9 mouse cellular contexts compared by ENCODE assay signal in genomic region chr3:51195736-51196135, GRCm38 (mm10). TPM values are rescaled to one million over a fixed set of nuclear protein-coding genes. Genes with fewer than 3 reads are reported as not detected.
DNase-seq lines count a peak whose midpoint lies in the region; ATAC-seq lines count a peak whose summit lies in the region.
"Had no signal": no experiment of that assay in that cellular context is flagged by ENCODE, and none has a peak within 500 bp of the region (broad histone marks: within the 10 kb centered on the region; RNA-seq: fewer than 3 reads in every experiment).

No protein-coding gene starts in this region.

- H3K36me3 ChIP-seq in heart, embryonic 12.5 days, result no peaks in the 10 kb centered on the region
- H3K36me3 ChIP-seq in forebrain, embryonic 15.5 days, result no peaks in the 10 kb centered on the region
- H3K36me3 ChIP-seq in liver, embryonic 13.5 days, result no peaks in the 10 kb centered on the region

- H3K27me3 ChIP-seq in heart, embryonic 12.5 days (replicated peaks), result no peaks in the 10 kb centered on the region
- no peaks in the 10 kb centered on the region for H3K27me3 ChIP-seq in forebrain, embryonic 15.5 days
- H3K27me3 ChIP-seq in liver, embryonic 13.5 days, result 0 out of 2 replicates have a peak, but pooled peaks cover 5% of the 10 kb centered on the region
- H3K27me3 ChIP-seq: Patski had no signal

- WGBS in heart, embryonic 12.5 days, result 23% methylated on average over 8 of the region's 8 CpGs
- 45% methylated on average over 8 of the region's 8 CpGs for WGBS in forebrain, embryonic 15.5 days
- WGBS in liver, embryonic 13.5 days (ENCODE audit: insufficient replicate concordance), result 20% methylated on average over 8 of the region's 8 CpGs

- H3K9me3 ChIP-seq in heart, embryonic 12.5 days (replicated peaks), result no peaks in the 10 kb centered on the region
- no peaks in the 10 kb centered on the region for H3K9me3 ChIP-seq in forebrain, embryonic 15.5 days
- 0 out of 2 replicates have a peak, but pooled peaks cover 4% of the 10 kb centered on the region for H3K9me3 ChIP-seq in liver, embryonic 13.5 days (replicated peaks)

- H3K4me1 ChIP-seq in heart, embryonic 12.5 days (replicated peaks), result peaks cover 8% of the 10 kb centered on the region
- no peaks in the 10 kb centered on the region for H3K4me1 ChIP-seq in forebrain, embryonic 15.5 days
- H3K4me1 ChIP-seq in liver, embryonic 13.5 days (replicated peaks), result peaks cover 6% of the 10 kb centered on the region; the same call in 1 of the 2 replicates

- no peak overlapping the region for H3K9ac ChIP-seq in heart, embryonic 12.5 days
- no peak overlapping the region for H3K9ac ChIP-seq in forebrain, embryonic 15.5 days (replicated peaks)
- H3K9ac ChIP-seq in liver, embryonic 13.5 days, result no peak overlapping the region

- no peak for DNase-seq in heart, adult 18-20 months
- peak; percentile 88 for DNase-seq in ES-CJ7 (ENCODE audit: low read depth, low spot score)
- DNase-seq in liver, embryonic 13.5 days, result no peak
- no peak for DNase-seq in Muller cell, postnatal 12 days (ENCODE audit: inconsistent ontology term)
- no peak for DNase-seq in spleen, postnatal 14 days (ENCODE audit: low spot score in 2 of 2)
- DNase-seq in kidney, postnatal 14 days, result no peak

- H3K27ac ChIP-seq in heart, embryonic 12.5 days (ENCODE audit: poor library complexity, severe bottlenecking), result no peak overlapping the region
- H3K27ac ChIP-seq in forebrain, embryonic 15.5 days (replicated peaks), result no peak overlapping the region
- no peak overlapping the region for H3K27ac ChIP-seq in liver, embryonic 13.5 days

- H3K4me2 ChIP-seq in heart, embryonic 12.5 days, result peak overlapping the region; percentile 62
- no peak overlapping the region for H3K4me2 ChIP-seq in forebrain, embryonic 15.5 days (replicated peaks)
- H3K4me2 ChIP-seq in liver, embryonic 13.5 days, result peak overlapping the region; percentile 10; the same call in 1 of the 2 replicates

- peak; percentile 61; the same call in 1 of the 2 replicates for ATAC-seq in heart, embryonic 12.5 days (ENCODE audit: insufficient number of reproducible peaks, low FRiP score)
- ATAC-seq in forebrain, embryonic 15.5 days (replicated peaks), result peak; percentile 61
- no peak for ATAC-seq in liver, embryonic 13.5 days (ENCODE audit: low read depth)

- peak overlapping the region; percentile 35 for H3K4me3 ChIP-seq in heart, embryonic 12.5 days
- H3K4me3 ChIP-seq in forebrain, embryonic 15.5 days, result no peak overlapping the region
- no peak overlapping the region for H3K4me3 ChIP-seq in liver, embryonic 13.5 days (replicated peaks)

RNA-seq across cellular contexts. Expression of gene Noct, which starts 28.5 kb away (rescaled TPM):
- polyA plus RNA-seq in heart, embryonic 12.5 days (2016; fragmentation: Nextera tagmentation; extraction: Ambion mirVana), result 12.4 and 14.0 TPM in 2 replicates
- total RNA-seq in heart, adult 18-20 months (2021), result 10 to 100 TPM; 42.3 to 52.1 TPM
- polyA plus RNA-seq in forebrain, embryonic 15.5 days (2015; fragmentation: Nextera tagmentation; extraction: Ambion mirVana), result 22.5 and 24.5 TPM in 2 replicates
- 20.5 and 23.1 TPM in 2 replicates for polyA plus RNA-seq in liver, embryonic 13.5 days (2015; fragmentation: Nextera tagmentation; extraction: Ambion mirVana)
